Mouse (Mus musculus): ENCODE data around the gene Rdh9.
"Not testable (repeated sequence)": the region's sequence is repeated elsewhere in the genome, so short reads cannot be mapped to it uniquely, and the experiment has no call there.

DNA sequence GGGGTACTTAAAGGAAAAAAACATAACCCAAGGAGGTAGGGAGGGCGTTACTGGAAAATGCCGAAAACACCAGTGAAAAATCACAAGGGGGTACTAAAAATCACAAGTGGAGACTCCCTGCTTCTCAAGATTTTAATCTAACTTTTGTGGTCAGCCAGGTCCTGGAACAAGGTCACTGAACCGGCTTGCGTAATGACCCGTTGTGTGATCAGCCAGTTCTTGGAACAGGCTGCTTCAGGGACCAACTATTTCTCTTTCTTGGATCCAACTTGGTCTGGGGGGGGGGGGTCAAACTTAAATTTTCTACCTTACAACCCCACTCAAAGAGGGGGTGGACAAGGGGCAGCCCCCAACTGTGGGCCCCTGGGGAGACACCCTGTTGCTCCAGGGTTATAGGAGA is 61.6 kb downstream of the Rdh9 start:
- TF ChIP-seq CTCF (IDR thresholded peaks at IDR 0.05; ENCODE audit: low read depth, low read length); TAL1 (conservative IDR thresholded peaks at IDR 0.05; ENCODE audit: low read depth, low read length): not testable (repeated sequence)

Data from G1E (cell line).